Mouse (Mus musculus) fat pad, adult 2 months (tissue): ENCODE results near the gene Rbm19.

Source experiments
- DNase-seq: peaks from one replicate; pipeline ENCODE4 v3.0.0-alpha.2; 2011; ENCODE audit warnings: low read depth, low spot score; ENCODE audit errors: extremely low read depth

Rbm19 gene

DNA sequence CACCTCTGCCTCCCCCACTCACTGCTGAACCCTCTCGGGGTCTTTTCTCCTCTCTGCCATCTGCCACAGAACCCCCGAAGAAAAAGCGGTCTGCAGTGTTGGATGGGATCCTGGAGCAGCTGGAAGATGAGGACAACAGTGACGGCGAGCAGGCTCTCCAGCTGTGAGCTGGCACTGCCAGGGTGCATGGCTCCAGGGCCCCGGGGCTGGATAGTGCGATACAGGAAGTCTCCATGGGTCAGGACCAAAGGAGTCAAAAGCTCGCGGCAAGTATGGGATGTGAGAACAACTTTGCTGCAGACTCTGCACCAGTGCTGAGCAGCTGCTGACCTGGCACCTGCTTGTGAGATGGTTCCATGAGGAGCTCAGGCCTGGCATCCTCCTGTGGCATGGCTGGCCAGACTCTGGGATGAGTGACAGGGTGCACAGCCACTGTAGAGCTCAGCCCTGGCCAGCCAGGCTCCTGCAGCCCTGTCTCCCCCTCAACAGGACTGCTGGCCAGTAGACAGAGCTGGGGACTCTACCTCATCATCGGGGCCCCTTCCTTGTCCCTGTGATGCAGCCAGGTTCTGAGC, 81.6 kb downstream of the Rbm19 start:
- no peak for DNase-seq

DNA sequence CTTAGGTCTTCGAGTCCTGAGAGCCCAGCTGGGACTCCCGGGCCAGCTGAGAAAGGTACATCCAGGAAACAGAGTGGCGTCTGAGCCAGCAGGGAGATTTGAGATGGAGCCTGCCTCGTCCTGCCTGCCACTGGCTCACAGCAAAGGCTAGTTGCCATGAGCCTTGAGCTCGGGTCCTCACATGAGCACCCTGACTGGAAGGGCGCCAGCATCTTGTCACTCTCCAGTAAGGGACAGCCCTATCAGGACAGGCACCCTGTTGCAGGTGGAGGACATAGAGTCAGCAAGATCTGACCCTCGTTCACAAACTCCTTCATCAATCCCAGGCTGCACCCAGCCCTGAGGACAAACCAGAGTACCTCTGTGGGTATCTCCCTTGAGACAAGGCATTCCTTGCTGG, 83.6 kb downstream of the Rbm19 start:
- no peak for DNase-seq

DNA sequence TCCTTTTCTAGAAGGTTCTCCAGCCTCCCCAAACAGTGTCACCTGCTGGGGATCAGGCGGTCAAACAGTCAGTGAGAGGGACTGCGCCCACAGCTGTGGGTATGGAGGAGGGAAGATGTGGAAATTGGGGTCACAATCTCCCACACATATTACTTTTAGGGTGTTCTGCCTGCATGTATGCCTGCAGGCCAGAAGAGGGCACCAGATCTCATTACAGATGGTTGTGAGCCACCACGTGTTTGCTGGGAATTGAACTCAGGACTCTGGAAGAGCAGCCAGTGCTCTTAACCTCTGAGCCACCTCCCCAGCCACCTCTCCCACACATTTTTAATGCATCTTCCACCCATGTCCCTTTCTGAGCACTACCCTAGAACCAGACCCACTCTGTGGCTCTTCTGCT, 88.1 kb downstream of the Rbm19 start:
- DNase-seq = no peak

DNA sequence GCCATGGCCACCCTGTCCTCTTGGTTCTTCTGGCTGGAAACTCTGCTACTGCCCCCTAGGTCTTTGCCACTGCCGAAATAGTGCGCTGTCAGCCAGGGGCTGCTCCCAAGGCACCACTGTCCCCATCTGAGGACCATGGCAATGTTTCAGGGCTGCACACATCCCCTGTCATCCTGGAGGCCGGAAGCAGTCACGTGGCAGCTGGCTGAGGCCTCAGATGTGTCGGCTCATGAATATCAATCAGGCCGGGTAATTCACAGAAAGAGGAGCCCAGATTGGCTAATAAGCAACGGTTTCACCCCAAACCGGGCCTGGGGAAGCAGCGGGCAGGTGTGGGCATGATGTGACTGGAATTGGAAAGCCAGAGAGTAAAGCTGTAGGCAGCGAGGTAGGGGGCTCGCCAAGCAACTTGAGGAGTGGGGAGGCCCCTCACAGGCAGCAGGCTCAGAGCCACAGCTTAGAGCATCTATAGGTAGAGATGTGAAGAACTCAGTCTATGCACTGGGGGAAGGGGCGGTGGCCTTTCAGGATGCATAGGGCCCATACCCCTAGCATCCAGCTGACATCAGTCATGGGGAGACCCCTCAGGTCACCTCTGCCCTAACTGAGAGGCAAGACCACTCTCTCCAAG, 90.2 kb downstream of the Rbm19 start:
- DNase-seq = no peak

DNA sequence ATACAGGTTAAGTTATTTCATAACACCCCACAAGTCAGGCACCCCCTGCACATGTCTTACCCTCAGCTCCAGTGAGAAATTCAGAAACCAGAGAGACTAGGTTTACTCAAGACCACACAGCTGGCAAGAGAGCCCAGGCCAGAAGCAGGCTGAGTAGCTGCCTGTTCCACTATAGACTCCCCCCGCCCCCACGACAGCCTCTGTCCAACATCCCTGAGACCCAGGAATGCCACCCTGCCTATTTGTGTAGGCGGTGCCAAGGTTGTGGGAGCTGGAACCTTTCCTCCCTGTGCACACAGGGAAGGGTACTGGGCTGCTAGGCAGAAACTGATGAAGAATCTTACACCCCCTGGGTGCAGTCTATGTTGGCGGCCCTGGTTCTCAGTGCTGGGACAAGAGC, 91.2 kb downstream of the Rbm19 start:
- DNase-seq = no peak

DNA sequence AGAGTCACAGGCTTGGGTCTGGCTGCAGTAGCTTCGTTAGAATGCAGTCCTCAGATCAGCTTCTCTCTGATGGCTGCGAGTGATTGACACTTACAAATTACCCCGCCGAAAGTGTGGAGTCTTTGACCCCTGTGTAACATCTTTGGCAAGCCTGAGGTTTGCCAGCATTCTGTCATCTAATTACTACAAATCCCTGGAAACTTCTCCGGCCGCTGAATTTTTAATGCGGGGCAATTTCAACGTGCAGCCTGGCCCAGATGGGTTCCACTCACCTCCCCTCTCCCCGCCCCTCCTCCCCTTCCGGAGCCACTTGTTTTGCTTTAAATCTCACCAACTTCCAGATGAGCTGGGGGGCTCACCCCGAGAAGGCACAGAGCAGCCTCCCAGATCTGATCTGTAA, 94.4 kb downstream of the Rbm19 start:
- DNase-seq = no peak

DNA sequence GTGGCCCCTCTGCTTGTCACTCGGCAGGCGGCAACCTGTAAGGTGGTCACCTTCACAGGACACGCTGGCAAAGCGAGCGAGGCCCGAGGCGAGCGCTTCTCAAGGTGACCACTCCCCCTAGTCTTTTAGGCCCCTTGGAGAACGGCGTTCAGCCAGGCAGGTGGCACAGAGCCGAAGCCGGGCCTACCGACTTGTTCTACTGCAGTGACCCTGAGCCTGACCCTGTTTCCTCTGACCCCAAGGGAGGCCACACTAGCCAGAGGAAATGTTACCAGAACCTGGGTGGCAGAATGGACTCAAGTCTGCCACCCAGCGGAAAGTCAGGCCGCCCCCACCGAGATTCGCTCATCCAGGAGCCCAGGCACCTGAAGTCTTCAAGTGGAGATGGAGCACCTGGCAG, 94.9 kb downstream of the Rbm19 start:
- DNase-seq = no peak

DNA sequence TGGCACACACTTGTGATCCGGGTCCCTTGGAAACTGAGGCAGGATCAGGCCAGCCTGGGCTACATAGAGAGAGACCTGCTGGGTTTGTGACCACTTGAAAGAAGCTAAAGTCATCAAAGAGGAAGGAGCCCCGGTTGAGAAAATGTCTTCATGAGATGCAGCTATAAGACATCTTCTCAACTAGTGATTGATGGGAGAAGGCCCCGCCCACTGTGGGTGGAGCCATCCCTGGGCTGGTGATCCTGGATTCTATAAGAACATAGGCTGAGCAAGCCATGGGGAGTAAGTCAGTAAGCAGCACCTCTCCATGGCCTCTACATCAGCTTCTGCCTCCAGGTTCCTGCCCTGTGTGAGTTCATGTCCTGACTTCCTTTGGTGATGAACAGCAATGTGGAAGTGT, 98.2 kb downstream of the Rbm19 start:
- no peak for DNase-seq

DNA sequence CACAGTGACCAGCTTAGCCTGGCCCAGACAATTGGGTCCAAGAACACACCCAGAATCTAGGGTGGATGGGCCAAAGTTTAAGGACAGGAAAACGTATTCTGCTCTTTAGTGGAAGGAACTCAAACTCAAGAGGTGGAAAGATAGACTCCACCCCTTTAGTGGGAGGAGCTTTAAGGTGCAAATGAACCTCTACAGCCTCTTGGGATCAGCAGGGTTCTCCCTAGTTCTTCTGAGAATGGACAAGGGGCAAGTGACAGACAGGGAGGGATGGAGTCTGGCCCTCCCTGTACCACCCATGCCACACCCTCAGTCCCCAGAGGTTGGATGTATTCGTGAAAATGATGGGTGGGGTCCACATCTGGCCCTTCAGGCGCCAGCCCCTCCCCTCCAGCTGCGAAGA, 105.0 kb downstream of the Rbm19 start:
- no peak for DNase-seq

DNA sequence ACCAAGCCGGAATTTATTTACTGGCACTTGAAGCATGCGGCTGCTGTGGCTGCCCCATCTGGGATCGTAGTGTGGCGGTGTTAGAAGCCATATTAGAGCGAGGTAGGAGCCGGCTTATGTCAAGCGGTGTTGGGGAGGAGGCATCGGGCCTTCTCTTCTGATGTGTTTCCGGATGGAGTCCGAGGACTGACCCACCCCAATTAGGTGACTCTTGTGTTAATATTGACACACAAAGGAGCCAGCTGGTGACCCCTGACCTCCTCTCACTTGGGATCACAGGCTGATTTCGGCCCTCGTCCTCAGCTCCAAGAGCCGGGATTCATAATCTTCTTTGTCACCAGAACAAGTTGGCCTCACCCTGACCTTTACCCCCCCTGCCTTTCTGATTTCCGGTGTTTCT, 109.1 kb downstream of the Rbm19 start:
- DNase-seq = no peak

DNA sequence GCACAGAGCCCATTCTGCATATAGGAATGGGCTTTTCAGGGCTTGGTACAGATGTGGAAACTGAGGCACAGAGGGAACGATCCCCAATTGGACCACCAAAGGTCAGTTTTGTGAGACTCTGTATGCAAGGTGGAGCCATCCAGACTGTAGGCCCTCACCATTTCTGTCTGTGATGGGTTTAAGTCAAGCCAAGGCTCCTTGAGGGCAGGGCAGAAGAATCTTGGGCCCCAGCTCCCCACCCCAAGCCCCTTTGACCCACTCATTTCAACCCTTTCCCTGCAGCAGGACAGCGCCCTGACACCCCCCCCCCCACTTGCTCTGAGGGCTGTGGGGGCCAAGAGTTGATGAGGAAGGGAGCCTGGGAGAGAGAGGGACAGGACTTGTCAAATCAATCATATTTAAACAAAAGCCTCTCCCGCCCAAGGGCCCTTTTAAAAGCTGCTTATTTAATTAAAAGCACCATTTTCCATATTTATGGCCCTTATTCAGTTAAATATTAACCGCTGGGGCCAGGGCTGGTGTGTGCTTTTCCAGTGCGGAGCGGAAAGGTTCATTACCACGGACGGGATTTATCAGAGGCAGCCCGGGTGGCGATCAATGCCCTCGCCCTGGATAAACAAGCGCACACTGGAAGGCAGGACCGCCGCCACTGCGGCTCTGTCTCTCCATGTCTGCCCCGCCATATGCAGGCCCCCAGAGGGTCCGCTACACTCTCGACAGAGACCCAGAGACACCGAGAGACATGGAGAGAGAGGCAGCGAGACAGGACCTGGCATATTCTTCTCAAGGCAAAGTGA, 112.5 kb downstream of the Rbm19 start:
- DNase-seq = no peak

DNA sequence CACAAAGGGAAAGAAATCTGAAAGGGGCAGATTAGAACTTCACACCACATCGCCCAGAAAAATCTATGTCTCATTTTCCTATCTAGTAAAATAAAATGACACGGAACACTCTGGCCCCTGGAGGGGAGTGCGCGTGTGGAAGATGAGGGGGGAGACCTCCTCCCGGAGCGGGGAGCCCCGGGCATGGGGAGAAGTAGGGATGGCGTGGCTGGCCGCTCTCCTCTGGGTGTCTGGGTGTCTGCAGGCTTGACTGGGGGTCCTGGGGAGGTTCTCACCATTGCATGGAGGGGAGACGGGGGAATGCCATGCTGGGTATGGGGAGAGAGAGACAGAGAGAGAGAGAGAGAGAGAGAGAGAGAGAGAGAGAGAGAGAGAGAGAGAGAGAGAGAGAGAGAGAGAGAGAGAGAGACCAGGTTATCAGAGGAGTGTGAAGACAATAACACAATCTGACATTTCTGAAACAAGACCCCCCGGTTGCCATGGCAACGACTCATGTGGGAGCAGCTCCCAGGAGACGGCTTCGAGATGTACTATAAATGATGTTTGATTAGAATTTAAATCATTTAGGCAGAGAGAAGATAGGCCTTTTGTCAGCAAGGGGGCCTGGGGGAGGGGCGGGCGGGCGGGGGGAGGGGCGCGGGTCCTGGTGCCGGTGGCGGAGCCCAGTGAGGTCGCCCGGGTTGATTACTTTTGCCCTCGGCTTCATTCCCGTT, 115.3 kb downstream of the Rbm19 start:
- DNase-seq = no peak

DNA sequence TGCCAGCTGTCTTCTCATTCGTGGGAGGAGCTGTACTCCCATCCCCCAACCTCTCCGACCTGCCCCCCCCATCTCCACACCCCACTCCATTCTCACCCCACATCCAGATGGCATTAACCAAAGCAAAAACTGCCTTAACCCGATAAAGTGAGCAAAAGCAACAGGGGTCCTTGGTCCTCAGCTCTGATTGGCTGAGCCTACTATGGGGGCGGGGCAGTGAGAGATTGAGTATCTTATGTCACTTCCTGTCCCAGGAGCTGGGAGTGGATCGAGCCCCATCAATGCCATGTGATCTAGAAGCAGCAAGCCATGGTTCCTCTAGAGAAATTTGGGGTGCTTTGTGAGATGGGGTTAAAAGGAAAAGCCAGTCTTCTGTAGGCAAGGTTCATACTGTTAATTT, 118.9 kb downstream of the Rbm19 start:
- no peak for DNase-seq

DNA sequence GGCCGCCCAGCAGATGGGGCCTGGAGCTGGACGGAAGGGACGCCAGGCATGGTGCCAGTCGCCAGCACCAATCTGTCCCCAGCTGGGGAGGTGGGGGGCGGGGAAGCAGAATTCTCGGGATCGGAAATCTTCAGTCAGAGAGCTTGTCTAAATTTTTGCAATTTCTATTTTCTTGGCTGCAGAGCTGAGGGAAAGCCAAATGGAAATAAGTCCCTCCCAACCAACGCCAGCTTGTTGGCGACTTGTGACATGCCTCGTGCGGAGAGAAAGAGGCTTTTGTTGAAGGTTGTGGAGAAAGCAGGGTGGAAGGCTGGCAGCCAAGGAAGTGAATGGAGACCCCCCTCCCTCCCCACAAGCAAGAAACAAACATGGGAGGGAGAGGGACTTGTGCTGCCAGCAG, 119.3 kb downstream of the Rbm19 start:
- no peak for DNase-seq

DNA sequence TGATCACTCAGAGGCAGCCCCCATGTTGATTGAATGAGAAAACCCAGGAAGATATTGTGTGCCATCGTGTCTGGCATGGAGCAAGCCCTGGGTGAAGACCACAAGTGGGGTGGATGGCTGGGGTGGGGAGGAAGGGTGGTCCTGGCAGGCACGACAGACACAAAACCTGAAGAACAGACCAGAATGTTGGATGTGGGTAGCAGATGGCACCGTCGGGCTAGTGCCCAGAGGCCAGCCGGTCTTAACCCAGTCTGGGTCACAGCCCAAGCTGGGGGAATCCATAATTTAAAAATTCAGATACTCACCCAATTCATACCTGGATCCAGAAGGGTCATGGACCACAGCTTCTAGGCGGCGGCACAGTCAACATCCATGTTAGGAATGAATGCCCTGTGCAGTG, 123.8 kb downstream of the Rbm19 start:
- DNase-seq = no peak

DNA sequence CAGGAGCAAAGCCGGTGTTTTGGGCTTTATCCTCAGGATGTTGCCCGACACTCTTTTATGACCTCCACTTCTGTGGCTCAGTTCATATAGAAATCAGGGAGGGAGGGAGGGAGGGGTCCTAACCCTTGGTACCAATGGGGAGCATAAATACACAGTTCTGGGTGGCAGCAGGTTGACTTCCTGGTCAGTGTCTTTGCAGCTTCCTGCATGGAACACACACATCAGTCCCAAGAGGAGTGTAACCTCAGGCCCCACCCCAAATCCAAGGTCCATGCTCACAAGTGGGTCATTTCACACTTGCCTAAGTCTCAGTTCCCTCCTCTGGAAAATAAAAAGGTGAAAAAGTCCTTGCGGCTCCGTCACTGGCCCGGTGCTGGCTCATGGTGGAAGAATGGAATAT, 129.1 kb downstream of the Rbm19 start:
- no peak for DNase-seq
